Mouse (Mus musculus): ENCODE measurements at regions not wholly inside any gene's neighbourhood (a gene's known extent, or its start where the extent isn't known, plus 50 kb on each side); places are given as distances from the start of the nearest gene placed in this dataset.

DNA sequence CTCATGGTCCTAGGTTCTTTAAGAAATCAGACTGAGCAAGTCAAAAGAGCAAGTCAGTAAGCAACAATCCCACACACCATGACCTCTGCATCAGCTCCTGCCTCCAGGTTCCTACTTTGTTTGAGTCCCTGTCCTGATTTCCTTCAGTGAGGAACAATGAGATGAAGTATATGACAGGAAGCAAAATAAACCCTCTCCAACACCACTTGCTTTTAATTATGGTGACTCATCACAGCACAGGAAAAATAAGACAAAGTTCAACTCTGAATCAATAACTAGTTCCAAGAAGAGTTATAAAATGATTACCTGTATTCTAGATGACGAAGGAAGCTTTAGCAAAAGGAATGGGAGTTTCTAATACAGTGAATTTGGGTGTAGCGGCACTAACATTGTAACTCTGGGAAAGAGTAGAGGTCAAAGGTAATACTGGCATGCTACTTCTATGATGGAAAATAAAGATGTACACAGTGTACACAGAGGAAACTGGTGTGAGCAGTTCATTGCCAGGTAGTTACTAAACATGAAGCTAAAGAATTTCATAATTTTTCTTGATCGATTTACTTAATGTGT, 248.2 kb upstream of the Atp2b1 start:
- DNase-seq: no peak

DNA sequence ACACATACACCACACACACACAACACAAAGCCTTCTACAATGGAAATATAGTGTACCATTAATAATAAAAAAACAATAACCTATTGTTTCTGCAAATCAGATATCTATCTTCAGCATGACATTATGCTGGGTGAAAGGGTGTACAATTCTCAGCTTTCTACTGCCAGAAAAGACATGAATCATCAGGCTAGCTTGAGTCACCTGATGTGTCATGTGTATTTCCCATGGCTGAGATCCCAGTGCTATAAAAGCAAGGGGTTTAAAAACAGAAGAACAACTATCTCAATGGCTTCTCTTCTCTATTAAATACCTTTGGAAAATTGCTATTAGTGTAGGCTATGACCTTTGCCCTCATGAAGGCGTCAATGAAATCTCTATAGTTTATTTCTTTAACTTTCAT, 246.5 kb upstream of the Atp2b1 start:
- no peak for DNase-seq

DNA sequence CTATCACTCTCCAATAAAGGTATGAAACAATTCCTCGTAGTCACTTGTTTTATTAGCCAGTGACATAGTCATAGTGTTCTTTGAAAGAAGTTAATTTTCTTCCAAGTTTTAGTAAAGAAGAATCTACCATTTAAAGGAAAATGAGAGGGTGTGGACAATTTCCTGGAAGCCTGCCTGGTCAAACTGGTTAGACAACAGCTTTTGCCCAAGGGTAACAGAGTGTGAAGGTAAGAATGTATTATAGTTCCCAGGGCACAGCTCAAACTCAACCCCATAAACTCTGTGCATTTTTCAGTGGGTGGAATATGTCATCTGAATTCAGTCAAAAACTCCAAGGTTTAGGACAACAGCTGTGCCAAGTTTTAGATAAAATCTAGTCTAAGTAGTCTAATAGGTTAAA, 240.1 kb upstream of the Atp2b1 start:
- DNase-seq: peak; percentile 55

DNA sequence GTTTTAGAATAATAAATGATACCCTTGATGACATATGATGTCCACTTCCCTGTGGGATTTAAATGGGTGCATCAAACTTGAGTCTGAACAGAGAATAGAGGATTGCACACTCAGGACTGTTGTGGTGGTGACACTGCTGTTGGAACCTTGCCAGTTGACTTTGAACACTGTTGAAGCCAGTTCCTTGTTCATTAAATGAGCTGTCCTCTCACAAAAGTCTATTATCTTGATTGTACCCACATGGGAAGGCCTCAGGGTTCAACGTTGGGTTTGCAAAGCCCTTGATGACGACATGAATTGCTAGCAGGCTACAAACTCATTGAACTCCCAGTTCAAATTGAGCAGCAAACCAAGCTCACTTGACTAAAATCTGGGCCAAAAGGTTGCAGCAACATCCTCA, 237.3 kb upstream of the Atp2b1 start:
- DNase-seq: no peak

DNA sequence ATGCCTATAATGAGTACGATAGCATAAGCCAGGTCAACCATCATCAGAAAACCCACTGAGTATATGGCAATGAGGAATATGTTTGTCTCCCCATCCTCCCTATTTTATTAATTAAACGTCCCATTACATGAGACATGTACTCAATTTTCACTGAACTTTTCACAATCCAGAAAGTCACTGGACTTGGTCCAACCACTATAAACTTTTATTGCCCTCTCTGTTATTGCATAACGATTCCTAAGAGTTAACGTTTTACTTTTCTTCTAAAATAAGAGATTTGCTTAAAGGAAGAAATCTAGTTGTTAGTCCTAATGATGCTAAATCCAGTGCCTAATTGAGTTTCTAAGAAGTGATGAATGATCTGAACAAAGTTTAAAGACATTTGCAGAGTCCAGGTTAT, 236.0 kb upstream of the Atp2b1 start:
- DNase-seq: no peak

DNA sequence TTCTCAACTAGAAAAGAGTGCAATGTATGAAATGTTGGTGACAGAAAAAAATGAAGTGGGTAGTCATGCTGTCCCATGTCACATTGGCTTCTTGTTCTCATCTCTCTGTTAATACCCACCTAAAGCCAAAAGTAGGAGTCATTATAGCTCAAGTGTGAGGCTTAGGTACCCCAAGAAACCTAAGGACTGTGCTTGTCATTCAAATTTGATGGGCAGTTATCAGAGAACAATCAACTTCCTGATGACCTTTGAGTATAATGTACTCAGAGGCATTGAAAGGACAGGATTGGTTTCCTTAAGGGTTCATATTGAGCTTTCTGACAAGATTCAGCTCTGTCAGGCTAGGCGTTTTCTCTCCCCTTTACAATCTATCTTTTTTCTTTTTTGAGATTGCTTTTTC, 231.8 kb upstream of the Atp2b1 start:
- no peak for DNase-seq

DNA sequence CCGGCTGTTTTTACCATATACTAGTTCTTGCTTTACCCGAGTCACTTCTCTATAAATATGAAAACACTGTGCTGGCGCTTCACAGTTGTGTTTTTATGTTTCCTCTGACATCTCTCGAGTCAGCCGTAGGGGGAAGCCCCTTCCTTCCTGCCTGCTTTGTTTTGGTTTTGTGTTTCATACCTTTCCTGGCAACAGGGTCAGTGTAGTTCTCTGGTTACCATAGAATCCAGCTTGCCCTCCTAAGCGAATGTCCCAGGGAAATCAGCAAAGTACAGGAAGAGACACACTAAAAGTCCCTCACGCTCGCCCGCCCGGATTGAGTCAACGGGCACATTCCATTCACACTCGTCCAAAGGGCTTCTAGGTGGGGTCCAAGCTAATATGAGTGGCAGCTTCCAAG, 230.0 kb upstream of the Atp2b1 start:
- DNase-seq: peak; percentile 45

DNA sequence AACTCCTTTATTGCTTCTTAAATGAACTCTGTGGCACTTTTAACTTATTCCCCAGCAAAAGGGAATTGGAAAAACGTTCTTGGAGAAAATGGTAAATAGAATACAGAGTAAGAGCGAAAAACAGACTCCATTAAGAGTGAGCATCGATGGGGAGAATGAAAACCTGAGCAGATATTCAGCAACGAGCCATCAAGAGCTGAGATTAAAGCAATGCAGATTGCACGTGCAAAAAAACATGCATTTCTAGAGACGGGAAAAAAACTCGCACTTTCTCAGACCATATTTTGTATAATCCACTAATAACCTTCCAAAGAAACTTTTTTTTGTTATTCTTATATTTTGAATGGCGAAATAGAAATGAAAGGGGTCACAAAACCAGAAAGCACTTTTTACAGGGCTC, 229.5 kb upstream of the Atp2b1 start:
- DNase-seq: no peak

DNA sequence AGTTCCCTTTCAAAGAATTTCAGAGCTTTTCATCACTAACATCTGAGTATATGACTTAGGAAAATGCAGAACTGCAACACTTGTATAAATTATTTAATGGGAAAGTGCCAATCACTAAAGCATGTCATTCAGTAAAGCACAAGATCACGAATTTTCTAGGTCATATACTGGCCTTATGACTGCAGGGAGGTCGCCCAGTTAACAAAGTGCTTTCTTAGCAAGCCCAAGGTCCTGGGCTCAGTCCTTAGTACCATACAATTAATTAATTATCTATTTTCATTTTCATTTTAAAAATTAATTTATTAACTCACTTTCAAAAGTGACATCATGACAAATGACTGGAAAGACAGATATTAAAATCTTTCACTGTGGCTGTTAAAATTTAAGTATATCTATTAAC, 228.5 kb upstream of the Atp2b1 start:
- no peak for DNase-seq

DNA sequence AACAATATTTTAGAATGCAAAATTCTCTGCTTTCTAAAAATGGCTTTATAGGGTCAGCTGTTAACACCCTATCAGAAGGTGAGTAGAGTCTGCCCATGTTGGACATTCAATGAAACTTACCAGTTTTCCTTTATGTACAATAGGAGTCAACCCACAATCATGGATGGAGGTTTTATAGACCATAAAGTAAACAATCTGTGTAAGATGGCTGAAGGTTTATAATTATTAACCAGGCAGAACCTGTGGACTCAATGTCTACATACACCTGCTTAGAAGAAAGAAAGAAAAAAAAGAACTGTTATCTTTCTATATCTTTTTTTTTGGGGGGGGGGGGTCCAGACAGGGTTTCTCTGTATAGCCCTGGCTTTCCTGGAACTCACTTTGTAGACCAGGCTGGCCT, 227.8 kb upstream of the Atp2b1 start:
- no peak for DNase-seq

DNA sequence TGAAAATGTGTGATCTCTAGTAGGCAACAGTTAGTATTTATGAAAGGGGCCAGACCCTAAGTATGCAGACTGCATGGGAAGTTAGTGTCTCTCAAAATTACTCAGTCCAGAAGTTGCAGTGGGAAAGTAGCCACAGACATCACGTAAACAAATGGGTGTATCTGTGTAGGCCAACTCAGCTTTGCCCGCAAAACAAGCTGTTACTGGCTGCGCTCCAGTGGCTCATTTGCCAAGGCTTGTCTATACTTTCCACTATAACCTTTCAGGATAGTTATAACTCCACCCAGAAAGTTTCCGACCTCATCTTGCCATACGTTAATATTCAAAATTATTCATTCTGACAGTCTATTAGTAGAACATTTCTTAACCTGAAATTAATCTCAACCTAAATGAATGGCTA, 222.4 kb upstream of the Atp2b1 start:
- no peak for DNase-seq

DNA sequence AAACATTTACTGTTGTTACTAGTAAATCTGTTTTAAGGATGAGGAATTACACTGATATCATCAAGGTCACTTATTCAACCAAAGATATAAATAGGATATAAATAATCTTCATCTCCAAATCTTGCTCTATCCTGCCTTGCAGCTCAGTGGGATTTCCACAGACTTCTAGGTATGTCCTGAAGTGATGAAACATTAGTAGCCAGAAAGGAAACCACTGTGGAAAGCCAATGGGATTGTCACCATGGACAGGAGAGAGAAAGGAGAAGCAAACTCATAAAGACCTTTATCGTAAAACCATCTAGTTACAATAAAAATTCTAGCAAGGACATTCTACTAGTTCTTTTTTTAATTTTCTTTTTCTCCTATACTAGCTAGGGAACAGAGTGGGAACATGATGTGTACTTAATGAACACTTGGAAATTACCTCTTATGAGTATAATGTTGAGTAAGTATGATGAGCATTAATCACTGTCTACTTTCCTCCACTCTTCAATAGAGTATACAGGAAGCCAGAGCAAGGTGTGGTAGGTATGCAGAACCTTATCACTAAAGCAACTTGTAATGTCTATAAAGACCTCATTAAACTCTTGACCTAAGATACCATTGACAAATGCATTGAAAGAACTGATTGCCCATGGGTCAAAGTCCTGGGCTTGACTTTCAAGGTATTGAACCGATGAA, 219.4 kb upstream of the Atp2b1 start:
- DNase-seq: no peak

DNA sequence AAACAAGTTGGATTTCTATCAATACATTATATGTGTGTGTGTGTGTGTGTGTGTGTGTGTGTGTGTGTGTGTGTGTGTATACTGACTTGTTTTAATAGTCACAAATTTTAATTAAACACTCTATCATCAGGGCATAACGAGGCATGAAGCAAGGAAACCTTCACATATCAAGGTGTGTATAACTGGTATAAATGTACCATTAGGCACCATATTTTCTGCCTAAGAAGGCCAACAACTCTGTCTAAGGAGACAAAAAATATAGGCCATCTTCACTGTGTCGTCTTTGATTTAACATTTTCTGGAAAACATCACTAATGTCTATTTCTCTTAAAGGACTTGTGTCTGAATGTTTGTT, 218.9 kb upstream of the Atp2b1 start:
- no peak for DNase-seq

DNA sequence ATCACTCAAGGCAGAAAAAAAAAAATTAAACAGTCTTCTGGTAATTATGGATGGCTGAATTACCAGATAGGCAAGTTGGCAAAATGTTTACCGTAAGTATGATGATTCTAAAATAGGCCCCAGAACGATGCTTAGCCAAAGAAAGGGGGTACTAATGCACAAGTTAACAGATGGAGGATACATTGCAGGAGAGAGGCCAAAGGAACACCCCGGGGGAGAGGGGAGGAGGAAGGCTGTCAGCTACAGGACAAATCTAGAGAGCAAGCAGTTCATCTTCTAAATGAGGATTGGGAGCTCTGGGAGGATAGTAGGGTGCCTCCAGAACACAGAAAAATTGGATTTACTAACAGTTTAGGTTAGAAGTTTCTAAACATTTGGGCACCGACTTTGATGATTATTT, 216.3 kb upstream of the Atp2b1 start:
- no peak for DNase-seq

DNA sequence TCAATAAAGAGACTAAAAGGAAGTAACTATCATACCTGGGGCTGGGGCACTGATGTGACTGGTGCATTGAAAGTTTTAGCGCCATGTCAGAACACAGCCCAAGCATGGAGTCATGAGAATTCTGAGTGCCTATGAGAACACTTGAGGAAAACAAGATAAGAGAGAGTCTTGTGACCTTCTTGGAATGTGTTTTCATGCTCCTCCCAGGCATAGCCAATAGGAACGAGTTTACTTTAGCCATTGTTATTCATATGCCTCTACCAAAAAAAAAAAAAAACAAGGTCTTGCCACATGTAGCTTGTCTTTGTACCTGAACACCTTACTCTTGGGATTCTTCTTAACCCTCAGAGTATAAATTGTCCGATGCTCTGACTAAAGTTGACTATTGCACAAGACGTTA, 214.6 kb upstream of the Atp2b1 start:
- DNase-seq: no peak

DNA sequence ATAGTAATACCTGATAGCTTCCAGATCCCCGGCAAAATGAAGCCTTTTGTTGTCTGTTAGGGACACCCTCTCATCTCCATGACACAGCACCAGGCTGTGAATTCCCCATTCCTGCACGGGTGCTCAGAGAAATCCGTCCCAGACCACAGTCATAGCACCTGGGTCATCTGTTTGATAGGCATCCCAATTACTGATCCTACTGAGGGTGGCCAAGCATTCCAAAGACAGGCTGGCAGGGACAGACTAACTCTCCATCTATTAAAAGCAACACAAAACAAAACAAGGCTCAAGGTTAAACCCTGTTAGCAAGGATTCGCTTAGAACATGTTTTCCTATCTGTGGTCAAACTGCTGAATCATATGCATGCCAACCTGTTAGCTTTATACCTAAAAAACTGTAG, 213.8 kb upstream of the Atp2b1 start:
- no peak for DNase-seq

DNA sequence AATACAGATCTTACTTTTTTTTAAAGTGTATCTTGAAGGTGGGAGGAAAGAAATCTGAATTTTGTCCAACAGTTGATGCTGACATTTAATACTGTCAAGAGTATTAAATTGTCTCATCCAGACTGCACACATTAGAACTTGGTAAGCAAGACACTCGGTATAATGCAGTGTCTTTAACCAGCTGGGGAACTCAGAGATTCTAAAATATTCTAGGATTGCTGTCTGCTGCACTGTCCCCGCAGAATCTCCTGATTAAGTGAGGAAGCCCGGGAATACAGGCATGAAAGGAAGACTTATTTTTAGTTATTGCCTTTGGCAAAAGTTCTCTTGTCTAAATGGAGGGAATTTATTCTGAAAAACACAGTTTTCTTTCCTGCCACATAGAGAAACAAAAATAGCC, 212.9 kb upstream of the Atp2b1 start:
- no peak for DNase-seq

DNA sequence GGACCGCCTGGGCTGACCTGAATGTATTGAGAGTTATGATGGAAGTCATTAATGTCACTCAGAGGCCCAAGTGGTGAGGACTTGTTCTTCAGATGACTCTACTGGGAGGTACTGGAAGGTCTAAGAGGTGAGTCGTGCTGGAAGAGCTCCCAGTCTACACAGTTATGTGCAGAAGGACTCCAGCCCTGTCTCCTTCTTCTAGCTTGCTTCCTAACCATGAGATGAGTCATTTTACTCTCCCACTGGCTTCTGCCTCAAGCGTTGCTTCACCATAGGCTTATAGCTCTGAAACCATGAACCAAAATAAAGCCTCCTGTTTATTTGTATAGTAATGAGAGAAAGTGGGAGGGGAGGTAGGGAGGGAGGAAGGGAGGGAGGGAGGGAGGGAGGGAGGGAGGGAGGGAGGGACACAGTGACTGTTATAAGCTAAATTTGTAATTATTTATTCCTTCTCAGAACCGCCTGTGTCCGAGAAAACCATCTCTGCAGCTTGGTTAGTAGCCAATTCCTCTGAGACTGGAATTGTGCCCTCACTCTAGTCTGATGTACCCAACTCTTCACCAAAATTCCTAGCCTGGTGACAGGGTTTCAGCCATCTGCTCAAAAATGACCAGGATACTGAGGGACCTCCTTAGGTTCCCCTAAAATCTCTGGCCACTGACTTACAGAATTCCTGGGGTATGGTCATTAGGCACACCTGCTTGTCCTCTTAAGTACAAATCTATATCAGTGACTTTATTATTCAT, 211.6 kb upstream of the Atp2b1 start:
- DNase-seq: no peak

DNA sequence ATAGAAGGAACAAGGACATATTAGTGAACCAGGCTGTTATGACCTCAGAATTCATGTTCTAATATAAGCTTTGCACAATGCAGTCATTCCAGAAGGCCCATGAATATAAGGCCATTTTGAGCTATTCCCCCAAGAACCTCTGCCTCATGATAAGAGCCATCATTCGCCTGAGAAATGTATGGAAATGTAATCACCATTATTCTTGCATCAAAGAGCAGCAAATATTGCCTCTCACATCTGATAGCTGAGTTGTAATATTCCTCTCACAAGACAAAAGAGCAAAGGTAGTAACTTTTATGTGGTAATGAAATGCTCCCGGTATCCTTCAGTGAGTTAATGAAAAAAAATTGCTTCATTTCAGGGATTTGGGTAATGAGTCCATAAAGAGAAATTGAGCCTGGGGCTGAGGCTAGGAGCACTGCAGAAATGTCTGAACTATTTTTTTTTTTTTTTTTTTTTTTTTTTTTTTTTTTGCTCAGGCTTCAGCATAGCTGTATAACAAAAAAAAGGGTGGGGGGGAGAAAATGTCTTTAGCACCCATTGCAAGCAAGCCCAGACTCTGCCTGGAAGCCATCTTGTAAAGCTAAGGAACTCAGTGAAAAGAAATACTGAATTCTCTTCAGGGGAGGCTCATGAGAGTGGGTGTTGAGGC, 210.4 kb upstream of the Atp2b1 start:
- no peak for DNase-seq

DNA sequence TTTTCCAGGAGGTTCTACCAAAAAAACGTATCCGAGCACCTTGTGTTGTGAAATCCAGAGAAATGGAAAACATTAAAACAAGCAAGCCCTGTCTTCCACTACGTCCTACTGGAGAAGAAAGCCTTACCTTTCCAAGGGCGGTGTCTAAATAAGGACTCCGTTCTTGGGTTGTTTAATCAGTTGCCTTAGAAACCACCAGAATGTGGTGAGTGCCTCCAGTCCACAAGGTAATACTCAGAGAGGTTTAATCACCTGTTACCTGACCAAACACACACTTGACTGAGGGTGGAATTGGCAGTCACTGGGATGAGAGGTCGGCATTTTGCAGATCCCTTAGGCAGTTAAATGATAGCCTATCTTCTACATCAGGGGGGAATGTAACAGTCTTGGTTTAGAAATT, 209.6 kb upstream of the Atp2b1 start:
- no peak for DNase-seq

DNA sequence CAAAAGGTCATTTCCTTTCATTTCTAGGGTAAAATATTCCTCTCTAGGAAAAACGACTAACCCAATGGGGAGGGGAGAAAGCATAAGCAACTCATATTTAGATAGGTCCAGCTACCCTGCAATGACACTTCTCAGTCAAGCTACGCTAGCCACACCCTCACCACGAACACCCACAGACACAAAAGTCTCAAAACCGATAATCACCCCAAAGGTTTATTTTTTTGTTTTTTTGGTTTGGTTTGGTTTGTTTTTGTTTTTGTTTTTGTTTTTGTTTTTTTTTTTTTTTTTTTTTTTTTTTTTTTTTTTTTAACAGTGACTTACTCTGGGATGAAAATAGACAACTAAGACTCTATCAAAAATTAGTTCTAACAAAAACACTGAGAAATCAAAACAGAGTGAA, 196.3 kb upstream of the Atp2b1 start:
- DNase-seq: no peak

DNA sequence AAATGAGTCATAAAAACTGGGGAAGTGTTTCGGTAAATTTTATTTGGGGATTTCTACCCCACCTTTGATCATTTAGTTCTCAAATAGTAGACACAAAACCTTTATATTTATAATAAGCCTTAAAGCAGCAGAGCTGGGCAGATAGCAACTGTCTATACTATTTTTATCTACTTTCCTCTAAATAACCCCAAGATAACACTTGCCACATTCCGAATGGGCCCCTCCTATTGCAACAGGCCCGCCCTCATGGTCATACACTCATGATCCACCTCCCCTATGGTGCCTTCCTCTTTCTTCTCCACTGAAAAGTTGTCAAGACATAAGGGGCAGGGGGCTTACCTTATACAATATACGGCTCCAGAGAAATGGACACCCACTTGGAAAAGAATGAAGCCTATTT, 195.5 kb upstream of the Atp2b1 start:
- DNase-seq: no peak

DNA sequence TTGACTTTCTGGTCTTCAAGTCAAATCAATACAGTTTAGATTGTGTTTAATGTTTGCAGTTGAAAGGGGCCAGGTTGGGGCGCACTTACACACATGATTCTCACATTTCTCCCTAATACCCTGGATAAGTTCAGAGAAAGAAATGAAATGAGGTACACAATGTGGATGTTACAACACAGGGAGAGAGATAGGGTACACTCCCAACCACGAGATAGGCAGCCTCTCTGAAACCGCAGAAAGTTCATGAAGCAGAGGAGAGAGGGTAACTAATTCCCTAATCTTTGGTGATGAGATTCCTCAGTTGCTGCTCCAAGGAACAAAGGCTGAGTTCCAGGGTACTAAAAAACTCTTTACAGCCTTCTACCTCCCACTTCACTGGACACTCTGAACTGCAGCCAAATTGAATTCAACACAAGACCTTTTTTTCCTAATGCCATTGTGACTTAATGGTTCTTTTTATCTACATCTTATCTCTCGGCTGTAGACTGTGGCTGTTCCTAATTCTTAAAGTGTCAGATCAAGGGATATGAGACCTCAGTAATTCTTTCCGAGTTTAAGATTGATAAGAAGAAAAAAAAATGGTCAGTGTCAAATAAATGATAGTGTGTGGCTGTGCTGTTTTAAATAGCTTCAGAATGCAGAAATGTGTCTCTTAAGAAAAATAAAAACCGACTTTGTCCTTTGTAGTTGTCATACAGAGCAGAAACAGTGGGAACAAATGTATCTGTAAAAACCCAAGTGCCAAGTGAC, 193.8 kb upstream of the Atp2b1 start:
- no peak for DNase-seq

DNA sequence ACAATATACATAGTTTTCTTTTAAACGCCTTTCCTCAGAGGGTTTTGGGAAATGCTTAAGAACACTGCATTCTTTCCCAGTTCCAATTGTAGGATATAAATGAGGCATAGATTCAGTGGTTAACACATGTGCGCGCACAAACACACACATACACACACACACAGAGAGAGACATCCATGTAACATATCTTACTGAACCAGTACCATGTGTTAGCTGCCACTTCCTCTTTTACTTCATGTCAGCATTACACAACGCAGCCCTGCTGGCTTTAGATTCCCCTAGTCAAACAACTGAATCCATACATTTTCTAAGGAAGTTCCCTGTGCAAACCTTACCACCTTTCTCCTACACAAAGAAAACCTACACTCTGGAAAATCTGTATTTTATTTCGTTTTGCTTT, 189.1 kb upstream of the Atp2b1 start:
- DNase-seq: no peak

Measured in kidney, adult 18-20 months (tissue).